Mouse (Mus musculus): ENCODE measurements at regions not wholly inside any gene's neighbourhood (a gene's known extent, or its start where the extent isn't known, plus 50 kb on each side); places are given as distances from the start of the nearest gene placed in this dataset.
"Not testable (repeated sequence)": the region's sequence is repeated elsewhere in the genome, so short reads cannot be mapped to it uniquely, and the experiment has no call there.

DNA sequence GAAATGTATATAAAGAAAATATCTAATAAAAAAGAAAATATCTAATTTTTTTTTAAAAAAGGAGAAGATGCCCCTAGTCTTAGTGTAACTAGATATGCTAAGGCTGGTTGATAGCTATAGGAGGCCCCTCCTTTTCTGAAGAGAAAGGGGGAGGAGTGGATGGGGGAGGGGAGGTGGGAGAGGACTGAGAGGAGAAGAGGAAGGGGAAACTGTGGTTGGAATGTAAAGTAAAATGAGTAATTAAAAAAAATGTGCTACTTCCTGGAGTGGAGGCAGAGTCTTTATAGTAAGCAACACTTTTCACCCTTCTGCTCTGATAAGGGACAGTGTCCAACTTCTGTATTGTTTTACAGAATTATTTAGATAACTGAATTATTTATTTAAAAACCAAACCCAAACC lies 513.6 kb upstream of the Fam160b2 start:
- no peak for DNase-seq (ENCODE audit: low spot score in 2 of 2)

DNA sequence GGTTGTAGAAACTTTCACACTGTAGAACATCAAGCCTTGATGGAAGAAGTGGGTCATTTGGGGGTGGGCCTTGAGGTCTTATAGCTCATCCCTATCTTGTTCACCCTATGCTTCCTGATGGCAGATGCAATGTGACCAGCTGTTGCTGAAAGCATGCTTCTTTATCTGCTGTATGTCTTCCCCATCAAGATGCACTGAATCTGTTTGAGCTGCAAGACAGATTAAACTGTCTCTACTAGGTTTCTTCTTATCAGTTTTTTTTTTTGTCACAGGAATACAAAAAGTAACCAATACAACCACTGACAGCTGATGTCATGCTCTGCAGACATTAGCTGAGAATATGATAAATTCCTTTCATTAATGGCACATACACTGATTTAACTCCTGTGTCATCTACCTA lies 505.0 kb upstream of the Fam160b2 start:
- DNase-seq (ENCODE audit: low spot score in 2 of 2): no peak

DNA sequence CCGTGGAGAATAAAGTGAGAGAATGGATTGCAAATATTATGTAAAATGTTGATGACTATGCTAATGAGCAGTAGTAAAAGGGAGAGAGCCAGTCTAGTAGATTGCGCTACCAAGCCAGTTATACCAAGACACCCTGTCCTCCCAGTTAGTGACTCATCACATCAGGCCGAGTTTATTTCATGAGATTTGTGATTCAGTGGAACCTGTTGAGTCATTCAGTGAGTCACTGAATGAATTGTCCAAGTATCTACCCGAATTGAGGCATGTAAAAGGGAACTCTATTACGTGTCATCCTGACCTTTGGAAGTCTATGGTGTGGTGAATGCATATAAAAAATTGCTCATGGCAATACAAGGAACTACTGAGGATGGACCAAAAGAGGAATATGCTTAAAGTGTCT lies 504.3 kb upstream of the Fam160b2 start:
- no peak for DNase-seq (ENCODE audit: low spot score in 2 of 2)

DNA sequence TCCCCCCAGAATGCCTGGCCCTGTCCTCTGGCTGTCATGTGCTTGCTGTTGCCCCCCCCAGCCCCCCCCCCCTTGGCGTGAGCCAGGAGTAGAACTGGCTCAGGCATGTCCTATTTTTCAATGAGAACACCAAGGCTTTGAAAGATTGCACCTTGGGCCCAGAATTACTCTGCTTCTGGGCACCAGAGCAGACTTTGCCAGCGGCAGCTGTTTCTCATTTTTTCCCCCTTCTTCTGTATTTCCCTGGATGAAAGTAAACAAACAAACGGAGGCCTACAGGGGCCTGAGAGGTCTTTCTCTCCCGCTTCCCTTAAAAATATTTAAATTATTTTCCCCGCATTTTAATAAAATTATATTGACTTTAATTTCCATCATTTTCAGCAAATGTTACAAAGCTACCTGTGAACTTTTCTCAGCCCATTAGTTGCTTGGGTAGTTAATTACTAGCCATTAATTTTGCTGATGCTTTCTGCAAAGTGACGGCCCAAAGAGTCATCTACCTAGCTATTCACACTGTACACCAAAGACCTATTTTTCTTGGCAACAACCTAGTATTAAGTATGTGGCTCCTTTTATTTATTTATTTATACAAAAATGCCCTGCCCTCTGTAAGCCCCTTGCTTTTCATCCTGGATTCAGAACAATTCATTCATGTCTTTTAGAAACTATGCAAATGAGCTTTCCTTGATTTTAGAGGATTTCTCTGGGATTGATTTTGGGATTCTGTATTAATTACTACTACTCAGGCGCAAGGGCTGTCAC lies 496.2 kb upstream of the Fam160b2 start:
- no peak for DNase-seq (ENCODE audit: low spot score in 2 of 2)

DNA sequence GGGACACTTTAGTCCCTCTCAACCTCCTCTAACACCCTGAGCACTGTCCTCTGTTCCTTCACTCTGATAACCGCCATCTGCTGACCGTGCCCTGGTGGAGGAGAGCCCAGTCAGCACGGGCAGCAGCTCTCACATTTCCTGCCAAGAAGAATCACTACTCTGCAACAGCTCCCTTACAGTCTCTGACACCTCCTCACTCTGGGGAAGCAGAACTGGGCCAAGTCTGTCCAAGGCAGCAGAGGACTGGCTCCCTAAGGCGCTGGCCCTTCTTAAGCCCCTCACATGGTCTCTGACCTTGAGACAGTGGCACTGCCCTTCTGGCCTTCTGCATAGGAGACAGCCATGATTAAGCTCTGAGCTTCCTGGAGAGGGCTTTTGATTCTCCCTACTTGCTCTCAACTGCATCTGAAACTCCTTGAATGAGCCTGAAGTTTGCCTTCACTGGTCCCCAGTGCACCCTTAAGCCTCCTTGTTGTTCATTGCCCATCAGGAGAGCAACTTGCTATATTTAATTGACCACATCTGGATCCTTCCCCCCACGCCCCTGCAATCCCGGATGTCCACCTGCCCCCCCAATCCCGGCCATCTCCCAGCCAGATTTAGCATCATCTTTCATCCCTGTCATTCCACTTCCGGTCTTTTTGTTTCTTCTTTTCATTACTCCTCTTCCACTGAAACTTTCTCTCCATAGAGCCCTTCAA lies 493.1 kb upstream of the Fam160b2 start:
- DNase-seq (ENCODE audit: low spot score in 2 of 2): peak; percentile 6 to 41

DNA sequence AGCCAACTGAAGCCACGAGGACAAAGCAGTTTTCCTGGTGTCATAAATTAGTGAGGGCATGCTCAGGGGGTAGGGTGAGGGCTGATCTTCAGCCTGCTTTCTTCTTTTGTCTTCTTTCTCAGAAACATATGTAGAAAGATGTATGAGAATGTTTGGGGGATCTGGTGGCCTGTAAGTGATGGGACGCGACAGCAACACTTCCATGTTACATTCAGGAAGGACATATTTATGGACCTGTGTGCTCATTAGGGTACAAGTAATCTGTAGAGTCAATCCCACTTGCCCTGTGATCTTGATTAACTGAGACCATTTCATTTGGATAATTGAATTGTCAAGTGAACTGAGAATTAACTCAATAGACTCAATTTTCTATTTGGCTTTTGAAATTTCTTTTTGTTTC lies 486.1 kb upstream of the Fam160b2 start:
- DNase-seq (ENCODE audit: low spot score in 2 of 2): no peak

DNA sequence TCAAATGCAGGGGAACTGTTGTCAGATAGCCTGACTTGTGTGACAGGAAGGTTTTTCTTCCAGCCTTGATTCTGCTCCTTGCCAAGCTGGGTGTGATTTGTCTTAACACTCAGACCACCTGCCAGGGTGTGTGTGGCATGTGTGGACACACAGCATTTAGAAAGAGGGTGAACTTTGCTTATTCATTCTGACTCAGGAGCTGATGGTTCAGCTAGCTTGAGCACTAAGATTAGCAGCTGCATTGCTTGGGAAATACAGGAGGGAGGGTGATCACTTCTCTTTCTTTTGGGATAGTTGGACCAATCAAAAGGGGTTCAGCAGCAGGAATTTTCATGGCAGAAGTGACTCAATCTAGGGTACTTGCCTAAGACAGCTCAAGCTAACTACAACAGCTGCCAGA lies 482.7 kb upstream of the Fam160b2 start:
- DNase-seq (ENCODE audit: low spot score in 2 of 2): no peak

DNA sequence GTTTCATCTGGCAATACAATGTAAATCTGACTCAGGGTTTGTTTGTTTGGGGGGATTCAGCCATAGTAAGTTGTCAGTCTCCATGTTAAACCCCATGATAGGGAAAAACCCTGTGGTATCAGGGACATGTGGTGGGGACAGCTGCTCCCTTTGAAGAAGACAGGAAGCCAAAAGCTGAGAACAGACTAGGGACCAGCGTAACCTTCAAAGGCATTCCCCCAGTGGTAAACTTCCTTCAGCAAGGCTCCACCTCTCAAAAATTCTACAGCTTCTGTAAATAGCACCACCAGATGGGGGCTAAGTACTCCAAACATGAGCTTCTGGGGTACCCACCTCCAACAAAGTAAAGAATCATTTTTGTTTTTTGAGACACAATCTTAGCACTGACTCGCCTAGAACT lies 476.0 kb upstream of the Fam160b2 start:
- no peak for DNase-seq (ENCODE audit: low spot score in 2 of 2)

DNA sequence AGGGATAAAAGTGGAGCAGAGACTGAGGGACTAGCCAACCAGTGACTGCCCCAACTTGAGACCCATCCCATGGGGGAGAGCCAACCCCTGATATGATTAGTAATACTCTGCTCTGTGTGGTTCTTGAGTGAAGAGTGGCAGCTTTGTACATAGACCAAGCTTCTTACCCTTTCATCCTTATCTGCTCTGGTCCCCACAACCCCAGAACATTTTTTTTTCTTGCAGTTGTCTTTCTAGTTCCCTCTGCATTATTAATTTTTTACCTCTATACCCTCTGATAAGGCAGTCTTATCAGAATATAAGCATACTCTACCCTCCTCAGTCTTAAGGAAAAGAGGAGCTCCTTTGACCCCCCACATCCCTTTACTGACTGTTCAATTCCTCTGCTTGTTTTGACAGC lies 474.4 kb upstream of the Fam160b2 start:
- DNase-seq (ENCODE audit: low spot score in 2 of 2): no peak

DNA sequence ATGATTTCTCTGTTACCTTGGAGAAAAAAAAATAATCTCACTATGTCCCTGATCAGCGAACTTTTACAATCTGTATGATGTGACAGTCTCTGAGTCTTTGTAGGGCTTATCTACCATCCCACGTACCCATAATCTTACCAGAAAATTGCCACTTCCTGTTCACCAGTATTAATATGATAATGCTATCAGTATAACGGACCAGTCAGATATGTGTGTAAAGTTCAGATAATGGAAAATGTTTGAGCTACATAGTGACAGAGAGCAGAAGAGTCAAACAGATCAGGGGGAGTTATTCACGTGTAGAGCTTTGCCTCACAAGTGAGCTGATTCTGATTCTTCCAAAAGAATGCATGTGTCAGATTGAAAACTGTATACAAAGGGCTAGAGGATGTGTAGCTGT lies 466.0 kb upstream of the Fam160b2 start:
- no peak for DNase-seq (ENCODE audit: low spot score in 2 of 2)

DNA sequence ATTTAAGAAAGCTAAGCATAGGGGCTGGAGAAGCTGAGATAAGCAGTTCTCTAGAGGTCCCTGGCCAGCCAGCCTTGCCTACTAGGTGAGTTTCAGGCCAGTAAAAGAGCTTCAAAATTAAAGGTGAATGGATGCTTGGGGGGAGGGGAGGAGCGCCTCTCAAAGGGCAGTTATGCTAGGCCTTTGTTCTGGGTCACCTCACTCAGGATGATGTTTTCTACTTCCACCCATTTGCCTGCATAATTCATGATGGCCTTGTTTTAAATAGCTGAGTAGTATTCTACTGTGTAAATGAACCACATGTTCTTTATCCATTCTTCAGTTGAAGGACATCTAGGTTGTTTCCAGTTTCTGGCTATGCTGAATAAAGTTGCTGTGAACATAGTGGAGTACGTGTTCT lies 457.0 kb upstream of the Fam160b2 start:
- DNase-seq (ENCODE audit: low spot score in 2 of 2): no peak

DNA sequence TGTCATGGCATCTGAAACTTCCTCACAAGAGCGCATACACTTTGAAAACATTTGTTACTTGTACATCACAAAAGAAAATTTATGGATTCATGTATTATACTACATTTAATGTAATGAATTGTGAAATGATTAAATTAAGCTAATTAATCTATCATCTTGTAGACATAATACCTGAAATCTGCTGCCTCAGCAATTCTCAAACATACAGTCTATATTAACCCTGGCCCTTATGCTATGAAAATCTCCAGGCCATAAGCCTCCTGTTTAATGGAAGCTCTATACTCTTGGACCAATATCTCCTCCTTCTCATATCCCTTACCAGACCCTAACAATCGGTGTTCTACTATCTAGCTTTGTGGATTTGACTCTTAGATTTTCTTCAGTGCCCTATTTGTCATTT lies 455.8 kb upstream of the Fam160b2 start:
- no peak for DNase-seq (ENCODE audit: low spot score in 2 of 2)

DNA sequence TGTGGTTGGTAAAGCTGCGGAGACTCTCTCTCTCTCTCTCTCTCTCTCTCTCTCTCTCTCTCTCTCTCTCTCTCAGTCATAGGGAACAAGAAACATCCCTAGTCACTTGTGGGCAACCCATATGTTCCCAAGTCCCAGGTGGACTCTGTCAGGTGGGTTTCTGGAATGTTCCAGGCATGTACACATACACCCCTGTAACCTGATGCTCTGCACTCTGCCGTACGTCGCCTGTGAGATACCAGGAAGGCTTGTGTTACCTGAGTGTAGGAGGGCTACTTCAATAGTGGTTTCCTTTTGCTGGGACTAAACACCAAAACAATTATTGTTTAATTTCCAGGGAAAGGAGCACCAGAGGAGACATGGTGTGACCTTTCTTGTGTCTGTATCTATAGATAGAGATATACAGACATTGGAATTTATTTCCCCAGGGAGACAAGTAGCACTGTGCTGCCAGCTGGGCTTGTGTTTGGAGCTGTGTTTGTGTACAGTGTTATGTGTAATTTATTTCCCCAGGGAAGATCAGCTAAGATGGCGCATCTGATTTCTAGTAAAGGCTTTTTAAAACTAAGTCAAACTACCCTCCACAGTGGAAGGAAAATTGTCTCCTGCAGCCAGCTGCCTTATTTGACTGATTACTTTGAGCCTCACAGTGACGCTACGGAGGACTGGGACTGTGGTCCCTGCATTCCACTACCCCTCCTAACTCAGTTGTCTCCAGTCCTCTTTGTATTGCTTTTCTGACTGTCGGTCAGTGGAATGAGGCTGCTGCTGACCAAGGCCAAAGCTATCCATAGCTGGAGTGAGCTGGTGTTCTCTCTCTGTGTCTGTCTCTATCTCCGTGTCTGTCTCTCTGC lies 454.4 kb upstream of the Fam160b2 start:
- no peak for DNase-seq (ENCODE audit: low spot score in 2 of 2)

DNA sequence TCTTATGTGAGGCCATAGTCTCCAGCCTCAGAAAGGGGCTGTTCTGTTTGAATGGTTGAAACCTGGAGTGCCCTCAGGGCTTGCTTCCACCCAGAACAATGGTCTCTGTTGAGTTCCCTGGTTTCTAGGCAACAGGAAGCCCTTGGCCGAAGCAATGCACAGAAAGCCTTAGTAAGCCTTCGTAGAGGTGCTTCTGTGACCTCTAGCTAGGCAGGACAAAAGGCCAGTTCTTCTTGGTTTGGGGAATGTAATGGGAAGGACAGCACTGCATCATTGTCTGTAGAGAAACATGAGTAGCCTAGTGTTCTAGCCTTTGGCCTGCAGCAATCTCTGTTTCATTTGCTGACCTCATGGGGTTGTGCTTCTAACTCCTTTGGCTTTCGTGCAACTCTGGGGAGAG lies 447.5 kb upstream of the Fam160b2 start:
- no peak for DNase-seq (ENCODE audit: low spot score in 2 of 2)

DNA sequence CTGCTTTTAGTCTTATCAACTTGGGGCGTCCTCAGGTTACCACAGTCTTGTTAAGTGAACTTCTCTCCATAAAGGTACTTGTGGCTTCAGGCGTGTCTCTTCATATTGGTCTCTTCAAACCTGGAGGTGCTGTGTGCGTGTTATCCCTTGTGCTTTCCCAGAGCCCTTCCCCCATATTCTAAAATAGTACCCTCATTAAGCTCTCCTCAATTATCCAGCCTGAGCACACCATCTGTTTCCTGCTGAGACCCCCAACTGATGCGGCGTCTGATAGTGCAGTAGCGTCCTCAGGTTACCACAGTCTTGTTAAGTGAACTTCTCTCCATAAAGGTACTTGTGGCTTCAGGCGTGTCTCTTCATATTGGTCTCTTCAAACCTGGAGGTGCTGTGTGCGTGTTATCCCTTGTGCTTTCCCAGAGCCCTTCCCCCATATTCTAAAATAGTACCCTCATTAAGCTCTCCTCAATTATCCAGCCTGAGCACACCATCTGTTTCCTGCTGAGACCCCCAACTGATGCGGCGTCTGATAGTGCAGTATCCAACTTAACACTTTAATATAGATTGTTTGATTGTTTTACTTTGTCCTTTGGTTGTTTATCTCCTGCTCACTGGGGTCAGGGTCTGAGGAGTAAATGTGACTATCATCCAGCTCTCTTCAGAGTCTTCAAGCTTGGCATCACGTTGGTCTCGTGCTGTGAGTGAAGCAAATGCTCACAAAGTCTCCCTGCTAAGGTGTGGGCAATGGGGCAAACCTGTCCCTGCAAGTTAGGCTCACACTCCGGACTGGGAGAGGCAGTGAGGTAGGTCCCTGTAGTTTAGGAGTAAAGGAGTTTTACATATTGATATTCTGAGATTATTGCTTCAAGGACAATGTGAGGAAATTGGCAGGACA lies 444.5 kb upstream of the Fam160b2 start:
- DNase-seq (ENCODE audit: low spot score in 2 of 2): not testable (repeated sequence)

DNA sequence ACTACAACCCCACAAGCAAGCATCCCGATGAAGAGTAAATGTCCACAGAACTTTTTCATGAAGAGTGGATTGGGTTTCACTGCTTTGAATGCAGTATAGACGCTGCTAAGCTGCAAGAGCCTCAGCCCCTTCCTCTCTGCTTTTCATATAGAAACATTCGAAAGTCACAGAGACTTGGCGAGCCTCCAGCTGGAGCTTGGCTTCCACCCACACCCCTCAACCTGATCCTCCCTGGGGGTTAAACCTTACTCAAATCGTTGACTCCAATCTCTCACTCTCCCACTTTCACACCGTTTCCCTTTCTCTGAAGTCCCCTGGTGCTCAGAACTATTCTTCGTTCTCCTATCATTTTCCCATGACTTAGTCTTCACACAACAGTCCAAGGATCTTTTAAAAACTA lies 437.0 kb upstream of the Fam160b2 start:
- DNase-seq (ENCODE audit: low spot score in 2 of 2): no peak

DNA sequence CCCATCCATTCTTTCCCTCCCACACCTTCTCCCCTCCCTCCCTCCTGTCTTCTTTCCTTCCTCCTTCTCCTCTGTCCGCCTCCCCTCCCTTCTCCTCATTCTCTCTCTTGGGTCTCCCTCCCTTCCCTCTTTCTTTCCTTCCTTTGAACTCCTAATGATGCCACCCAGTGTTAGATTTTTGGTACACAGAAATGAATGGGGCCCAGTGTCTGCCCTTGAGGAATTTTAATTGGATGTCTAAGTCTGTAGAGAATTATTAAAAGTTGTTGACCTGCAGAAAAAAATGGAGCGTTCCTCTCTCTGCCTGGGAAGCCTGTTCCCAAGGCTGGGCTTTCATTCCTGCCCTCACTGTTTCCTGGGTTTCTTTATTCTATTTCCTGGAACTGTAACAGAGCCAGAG lies 434.0 kb upstream of the Fam160b2 start:
- no peak for DNase-seq (ENCODE audit: low spot score in 2 of 2)

DNA sequence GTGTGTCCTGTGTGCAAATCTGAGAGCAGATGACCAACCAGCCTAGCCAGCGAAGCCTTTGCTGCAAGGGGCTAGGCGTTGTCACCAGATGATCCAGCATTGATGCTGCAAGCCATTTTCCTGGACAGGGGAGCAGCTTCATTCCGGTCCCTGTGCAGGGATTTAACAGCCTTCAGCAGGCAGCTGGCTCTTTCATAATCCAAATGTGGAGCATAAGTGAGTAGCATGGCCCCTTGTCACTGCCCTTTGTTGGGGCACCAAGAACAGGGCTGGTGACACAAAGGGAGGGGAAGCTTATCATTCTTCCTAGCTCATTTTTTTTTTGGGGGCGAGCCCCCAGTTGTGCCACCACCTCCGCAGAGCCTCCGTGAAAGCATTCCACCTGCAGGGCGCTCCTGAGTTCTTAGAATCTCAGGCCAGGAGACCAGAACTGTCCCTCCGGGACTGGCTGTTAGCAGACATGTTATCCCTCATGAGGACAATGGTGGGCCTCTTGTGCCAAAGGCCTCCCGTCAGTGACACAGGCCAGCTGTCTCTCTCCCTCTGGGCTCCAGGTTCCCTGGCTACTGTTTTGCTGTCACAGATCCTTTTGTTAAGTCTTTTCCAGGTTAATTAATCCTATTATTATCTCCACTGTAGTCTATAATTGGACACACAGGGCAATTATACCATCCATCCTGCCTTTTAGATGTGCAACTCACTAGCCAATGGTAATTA lies 430.7 kb upstream of the Fam160b2 start:
- DNase-seq (ENCODE audit: low spot score in 2 of 2): no peak

Measured in heart, adult 9 months (tissue).